Mouse (Mus musculus) granulocyte monocyte progenitor cell, adult 5-6 weeks (primary cell): ENCODE measurements at regions not wholly inside any gene's neighbourhood (a gene's known extent, or its start where the extent isn't known, plus 50 kb on each side); places are given as distances from the start of the nearest gene placed in this dataset.

Experiments used
- ATAC-seq: replicated peaks from 2 replicates; pipeline ENCODE4 v1.8.0; 2016; ENCODE audit warnings: mild to moderate bottlenecking, moderate TSS enrichment, inconsistent platforms; ENCODE audit not compliant: poor library complexity, severe bottlenecking

DNA sequence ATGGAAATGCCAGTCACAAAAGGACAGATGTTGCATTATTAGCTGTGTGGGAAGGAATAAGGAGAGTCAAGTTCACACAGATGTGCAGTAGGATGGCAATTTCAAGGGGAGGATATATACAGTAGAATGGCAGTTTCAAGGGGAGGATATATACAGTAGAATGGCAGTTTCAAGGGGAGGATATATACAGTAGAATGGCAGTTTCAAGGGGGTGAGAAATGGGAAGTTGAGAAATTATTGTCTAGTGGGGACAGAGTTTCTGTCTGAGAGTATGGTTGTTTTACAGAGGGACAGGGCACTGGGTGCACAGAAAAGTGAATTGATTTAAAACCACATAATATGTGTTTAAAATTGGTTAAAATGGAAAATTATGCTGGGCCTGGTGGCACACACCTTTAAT lies 54.8 kb upstream of the Scel start:
- ATAC-seq = peak; percentile 77

DNA sequence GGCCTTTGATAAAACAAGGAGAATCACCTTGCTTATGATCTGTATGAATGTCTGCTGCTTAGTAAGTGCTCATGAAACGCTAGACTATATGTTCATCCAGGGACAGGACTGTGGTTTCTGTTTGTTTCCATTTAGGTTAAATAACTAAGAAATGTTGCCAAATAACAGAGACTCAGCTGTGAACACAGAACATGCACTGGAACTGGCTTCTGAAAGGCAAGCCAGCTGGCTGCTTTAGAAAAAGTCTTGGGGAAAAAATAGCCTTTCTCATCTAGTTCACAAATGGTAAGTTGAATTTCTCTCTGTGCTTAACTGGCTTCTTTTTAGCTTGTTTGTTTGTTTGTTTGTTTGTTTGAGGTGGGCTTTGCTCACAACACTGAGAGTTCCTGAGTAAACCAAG lies 57.0 kb upstream of the Scel start:
- ATAC-seq = no peak

DNA sequence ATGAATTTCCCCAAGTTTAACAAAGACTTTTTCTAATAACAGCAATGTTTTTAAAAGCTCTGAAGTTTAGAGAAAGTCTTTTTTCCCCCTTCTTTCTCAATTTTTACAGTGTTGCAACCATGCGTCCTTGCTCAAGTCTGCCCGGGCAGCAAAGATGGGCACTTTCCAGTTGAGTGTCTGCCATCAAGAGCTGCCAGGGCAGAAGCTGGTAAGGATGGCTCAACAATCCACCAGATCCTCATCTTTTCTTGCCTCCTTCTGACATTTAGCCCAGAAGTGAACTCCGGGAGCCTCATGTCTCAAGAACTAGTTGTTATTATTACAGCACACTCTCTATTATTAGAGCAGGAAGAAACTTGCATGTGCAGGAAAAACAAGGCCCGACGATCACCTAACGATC lies 62.4 kb upstream of the Scel start:
- peak; percentile 78 for ATAC-seq

DNA sequence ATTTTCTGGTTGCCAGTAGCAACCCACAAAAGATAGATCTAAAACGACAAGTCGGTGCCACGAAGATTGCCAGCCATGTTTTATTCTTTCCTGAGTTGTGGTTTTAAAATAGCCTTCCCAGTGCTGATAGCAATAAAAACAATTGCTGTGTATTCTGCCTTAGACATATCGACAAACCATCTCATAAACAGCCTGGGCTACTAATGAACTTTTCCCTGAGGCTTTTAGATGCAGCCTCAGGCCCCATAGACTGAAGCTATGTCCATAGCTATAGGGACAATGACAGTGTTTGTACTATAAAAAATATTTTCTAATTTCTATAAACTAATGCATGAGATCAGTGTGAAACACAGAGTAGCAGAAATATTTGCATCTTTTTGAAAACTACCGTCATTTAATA lies 63.7 kb upstream of the Scel start:
- no peak for ATAC-seq

DNA sequence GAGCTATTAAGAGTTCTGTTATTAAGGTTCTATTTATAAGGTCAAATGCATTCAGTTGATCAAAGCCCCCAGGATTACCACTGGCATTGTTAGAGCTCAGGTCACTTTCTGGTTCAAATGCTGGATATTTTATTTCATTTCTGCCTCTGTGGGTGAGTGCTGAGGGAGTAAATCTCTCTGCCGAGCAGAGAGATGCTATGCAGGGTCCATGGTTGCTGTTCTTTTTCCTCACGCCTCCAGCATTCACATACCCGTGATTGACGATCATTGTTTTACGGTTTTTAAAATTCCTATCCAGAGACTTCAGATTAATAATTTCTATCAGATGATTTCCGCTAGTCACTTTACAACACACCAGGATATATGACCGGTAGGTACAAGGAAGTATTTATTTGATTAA lies 64.1 kb upstream of the Scel start:
- ATAC-seq = no peak

DNA sequence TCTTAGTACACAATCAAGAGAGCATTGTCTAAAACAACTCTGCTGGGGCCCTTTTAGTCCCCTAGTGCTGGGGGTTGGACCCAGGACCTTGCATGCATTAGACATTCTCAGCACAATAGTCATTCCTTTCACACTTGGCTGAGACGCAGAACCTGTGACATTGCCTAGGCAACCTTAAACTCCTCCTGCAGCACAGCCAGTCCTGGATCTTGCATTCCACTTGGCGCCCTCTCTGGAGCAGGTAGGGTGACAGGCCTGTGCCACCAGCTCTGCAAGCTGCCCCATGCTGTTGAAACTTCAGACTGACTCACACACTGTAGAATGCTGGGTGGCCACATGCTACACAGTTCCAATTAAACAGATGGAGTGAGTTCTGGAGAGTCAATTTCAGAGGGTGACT lies 66.5 kb upstream of the Scel start:
- no peak for ATAC-seq

DNA sequence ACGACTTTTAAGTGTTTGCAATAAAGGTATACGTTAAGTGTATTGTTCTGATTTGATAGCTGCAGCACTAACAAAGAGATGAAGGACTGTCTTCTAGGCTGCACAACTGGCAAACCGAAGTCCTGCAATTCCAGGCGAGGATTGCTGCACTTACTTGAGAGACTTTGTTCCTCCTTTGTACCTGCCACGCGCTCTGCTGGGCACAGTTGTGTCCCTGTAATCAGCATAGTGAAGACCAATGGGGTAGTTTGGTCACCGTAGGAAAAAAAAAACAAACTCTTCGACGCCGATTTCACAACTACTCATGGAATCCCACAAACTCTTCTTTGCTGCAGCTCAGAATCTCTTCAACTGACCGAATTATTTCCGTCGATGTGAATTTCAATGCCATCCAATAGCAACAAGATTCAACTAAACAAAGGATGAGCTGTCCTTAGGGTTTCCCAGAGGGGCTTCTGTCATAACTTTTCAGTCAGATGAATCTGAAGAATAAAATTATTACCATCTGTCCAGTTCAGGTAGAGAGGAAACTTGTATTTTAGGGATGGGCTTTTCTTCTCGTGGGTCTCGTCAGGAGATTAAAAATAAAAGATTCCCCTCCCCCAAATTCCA lies 71.6 kb upstream of the Scel start:
- ATAC-seq = peak; percentile 59

DNA sequence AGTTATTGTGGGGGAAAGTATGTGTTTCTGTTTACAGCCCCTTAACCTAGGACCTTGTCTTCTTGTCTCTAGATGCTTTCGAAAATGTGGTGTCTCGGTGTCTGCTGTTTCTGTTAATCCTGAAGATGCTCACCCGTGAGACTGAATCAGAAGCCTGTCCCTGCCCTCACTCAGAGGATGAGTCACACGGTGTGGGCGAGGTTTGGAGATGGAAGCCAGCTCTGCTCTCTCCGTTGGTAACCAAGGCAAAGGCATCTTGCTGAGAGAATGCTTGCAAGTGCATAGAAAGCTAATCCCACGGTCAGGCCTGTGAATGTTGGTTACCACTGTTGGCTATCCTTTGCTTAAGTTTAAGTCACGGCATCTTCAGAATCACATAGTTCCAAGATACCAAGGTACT lies 72.9 kb upstream of the Scel start:
- ATAC-seq = no peak

DNA sequence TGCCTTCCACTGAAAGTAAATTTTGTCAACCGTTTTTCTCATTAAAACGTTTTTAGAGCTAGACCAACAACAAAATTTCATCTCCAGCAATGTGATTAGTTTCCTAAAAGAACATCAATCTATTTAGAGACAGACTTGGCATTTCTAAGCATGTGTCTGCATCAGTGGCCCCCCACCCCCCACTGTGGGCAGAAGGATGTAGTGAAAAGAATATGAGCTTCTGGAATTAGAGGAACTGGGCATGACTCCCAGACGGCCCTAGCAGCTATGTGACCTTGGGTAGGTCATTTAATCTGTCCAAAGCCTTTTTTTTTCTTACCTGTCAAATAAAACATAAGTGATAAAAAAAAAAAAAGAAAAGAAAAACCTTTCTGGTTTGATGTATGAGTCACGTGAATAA lies 78.9 kb upstream of the Scel start:
- ATAC-seq = no peak

DNA sequence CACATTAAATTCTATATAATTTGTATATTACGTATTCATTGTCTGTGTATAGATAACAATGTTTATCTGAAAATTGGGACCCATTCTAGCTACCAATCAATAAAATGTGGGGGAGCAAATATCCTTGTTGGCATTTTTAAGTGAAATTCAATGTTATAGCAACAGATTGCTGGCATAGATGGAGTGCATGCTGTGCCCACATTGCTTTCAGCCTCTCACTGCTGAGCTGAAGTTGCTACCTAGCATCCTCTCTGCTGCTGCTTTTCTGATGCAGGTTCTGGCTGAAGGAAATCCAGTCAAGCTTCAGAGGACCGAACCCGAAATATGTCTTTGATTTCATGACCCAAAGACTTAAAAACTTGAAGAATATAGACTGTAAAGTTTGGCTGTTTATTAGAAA lies 80.0 kb upstream of the Scel start:
- no peak for ATAC-seq

DNA sequence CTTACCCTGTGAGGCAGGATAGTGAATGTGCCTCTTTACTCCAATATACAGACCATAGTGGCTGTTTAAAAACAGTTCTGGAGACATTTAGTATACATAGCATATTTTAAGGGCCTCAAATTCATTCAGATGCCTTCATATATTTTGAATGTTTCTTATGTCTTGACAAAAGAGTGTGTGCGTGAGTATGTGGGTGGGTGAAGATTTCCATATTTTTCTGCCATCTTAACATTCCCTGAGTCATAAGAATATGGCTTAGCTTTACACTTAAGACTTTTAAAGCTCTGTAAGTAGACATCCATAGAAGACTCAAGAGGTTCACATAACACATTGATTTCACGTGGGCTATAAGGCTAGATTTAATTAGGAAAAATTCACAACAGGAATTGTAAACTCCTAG lies 81.3 kb upstream of the Mycbp2 start:
- ATAC-seq = no peak

DNA sequence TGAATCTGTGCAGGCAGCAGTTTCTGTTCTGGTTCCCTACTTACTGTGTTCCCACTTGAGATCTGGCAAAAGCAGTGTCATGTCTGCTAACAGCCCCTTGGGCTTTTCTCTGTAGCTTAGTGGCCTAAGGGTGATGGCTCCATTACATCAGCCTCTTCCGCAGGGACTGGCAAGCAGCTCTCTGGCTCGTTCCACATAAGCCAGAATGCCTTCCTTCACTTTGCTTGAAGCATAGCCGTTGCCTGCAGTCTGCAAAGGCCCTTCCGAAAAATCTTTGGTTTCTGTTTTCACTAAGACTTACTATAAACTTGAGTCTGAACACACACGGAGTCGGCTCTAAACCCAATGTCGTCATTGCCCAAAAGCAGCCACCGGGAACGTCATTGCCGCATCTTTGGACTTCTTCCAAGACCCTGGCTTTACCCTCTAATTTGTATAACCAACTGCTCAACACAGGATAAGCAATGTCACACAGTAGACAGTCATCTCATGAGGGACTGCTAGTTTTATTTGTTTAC lies 74.8 kb upstream of the Mycbp2 start:
- ATAC-seq = no peak

DNA sequence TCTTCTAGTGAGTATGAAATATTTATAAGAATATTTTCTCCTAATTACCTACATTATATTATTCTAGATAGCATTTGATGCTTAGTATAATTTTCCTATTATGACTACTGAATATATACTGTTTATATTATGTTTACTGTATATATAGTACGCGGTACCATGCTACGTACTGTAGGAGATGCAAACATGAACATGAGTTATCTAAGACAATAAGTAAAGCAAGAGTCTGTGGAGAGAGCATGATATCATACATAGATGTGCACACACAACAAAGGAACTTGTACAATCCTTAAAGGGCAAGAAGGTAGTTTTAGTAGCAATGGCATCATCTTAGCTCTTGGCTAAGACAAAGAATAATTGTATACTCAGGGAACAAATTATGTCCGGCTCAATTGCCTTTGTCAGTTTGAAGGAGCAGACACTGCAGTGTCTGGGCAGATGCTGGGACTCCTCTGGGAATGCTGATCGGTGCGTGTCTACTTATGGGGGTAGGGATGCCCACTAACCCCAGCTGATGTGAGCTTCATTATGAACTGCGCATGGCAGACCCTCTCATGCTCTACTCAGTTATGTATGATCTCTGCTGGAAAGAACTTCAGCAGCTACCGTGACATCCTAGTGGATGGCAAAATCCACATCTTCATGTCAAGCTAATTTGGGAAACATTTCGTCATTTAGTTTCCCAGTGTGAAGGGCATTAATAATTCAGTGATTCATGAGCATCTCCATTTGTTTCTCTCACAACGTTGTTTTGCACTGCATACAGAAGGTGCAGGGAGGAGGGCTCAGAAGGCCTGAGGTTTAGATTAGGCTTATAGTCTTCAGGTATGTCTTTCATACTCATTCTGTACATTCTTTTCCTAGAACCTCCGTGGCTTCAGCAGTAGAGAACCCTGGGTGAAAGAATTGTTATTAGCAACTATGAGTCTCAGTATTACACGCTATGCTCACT lies 70.8 kb upstream of the Mycbp2 start:
- no peak for ATAC-seq

DNA sequence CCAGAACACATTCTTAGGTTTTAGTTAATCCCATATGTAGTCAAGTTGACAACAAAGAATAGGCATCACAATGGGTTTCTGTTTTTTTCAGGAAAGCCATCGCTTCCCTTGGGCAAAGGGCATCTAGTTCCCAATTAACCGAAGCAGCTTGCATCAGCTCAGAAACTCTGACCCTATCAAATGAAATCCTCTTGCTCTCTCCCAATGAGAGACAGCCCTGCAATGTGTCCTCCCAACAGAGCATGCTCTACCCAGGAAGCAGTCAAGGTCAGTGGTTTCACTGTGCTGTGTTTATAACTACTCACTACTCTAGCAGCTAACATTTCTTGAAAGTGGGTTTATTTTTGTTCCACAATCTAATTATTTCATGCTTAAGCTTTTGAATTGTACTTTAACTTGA lies 58.0 kb upstream of the Mycbp2 start:
- ATAC-seq = no peak

DNA sequence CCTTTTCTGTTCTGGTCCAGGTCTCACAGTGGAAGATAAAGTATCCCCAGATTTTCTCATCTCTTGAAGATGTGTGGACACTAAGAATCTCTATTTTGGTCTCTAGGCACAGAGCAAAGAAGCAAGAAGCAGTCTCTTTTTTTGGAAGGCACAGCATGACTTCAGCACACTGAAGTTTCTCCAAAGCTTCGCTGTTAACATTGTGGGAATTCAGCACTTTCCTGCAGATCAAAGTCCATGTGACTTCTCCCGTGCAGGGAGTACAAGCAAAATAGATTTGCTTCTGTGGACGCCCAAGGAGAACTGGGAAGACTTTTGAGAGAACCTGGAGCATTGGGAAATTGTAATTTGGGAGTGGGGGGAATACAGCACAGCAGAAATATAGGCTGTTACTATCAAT lies 56.4 kb upstream of the Mycbp2 start:
- no peak for ATAC-seq

DNA sequence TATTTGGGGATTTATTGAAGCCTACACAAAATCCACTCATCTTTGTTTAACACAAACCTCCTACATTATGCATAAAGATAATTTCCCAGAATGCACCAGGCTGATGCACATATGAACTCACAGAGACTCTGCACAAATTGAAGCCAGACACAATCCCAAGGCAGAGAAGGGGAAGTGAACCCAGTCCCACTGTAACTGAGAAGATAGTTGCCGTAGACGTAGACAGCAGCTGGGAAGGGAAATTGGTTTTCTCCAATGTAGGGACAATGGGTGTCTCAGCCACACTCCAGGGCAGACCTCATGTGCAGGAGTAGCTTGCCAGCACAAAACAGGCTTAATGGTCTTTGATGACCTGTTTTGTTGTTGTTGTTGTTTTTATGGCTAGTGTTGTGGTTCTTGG lies 55.4 kb upstream of the Mycbp2 start:
- peak; percentile 73 for ATAC-seq

DNA sequence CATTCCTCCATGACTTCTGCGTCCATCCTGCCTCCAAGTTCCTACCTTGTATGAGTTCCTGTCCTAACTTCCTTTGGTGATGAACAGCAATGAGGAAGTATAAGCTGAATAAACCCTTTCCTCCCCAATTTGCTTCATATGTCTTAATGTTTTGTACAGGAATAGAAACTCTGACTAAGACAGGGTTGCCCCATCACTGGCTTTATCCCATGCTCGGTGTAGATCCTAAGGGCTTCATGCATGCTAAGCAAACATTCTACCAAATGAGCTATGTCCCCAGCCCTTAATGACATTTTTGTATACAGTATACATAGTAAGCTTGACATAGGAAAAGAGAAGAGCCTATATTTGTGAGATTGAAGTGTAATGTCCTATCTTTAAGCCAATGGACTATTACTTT lies 54.7 kb upstream of the Mycbp2 start:
- peak; percentile 85 for ATAC-seq

DNA sequence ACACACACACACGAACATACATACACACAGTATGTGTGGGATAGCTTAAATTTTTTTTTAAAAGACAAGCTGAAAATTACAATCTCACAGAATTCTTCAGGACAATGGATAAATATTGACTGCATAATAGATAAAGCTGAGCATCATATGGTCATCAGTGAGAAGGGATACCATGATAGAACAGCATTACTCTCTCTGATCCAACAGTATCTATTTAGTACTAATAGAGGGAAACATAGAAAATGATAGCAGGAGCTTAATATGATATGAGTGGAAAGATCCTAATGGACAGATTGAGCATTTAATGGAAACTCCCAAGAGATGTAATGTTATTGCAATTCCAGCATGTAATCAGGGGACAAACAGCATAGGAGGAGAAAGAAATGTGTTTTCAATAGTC lies 51.8 kb upstream of the Mycbp2 start:
- ATAC-seq = no peak
